Mouse (Mus musculus) neural tube, embryonic 13.5 days (tissue): ENCODE data around the gene Sipa1l1. TPM values are rescaled to one million over a fixed set of nuclear protein-coding genes. Genes with fewer than 3 reads are reported as not detected.

Experiments used
- ATAC-seq: fragments of 200-750 bp; cut with Nextera tagmentation; 2 replicates; pipeline ENCODE4 v1.8.0; 2017; ENCODE audit warnings: low read depth, mild to moderate bottlenecking, moderate TSS enrichment, moderate library complexity
- H3K27ac ChIP-seq: fragments of 300-500 bp; sonication (generic); replicated peaks from 2 replicates; pipeline ENCODE4 v1.5.1; 2015; ENCODE audit warnings: moderate library complexity, mild to moderate bottlenecking, inconsistent platforms
- H3K27me3 ChIP-seq: fragments of 300-500 bp; sonication (generic); 2 replicates; pipeline ENCODE4 v1.6.1; 2015; ENCODE audit warnings: mild to moderate bottlenecking, inconsistent platforms
- H3K36me3 ChIP-seq: fragments of 300-500 bp; sonication (generic); 2 replicates; pipeline ENCODE4 v1.6.1; 2015; ENCODE audit warnings: mild to moderate bottlenecking, inconsistent platforms
- H3K4me1 ChIP-seq: fragments of 300-500 bp; sonication (generic); replicated peaks from 2 replicates; pipeline ENCODE4 v1.6.1; 2015; ENCODE audit warnings: inconsistent platforms
- H3K4me2 ChIP-seq: fragments of 300-500 bp; sonication (generic); 2 replicates; pipeline ENCODE4 v1.6.1; 2015; ENCODE audit warnings: inconsistent platforms, mild to moderate bottlenecking, moderate library complexity
- H3K4me3 ChIP-seq: fragments of 300-500 bp; sonication (generic); 2 replicates; pipeline ENCODE4 v1.5.1; 2015; ENCODE audit warnings: mild to moderate bottlenecking, inconsistent platforms
- H3K9ac ChIP-seq: fragments of 300-500 bp; sonication (generic); 2 replicates; pipeline ENCODE4 v1.6.1; 2015; ENCODE audit warnings: moderate library complexity, mild to moderate bottlenecking, inconsistent platforms
- H3K9me3 ChIP-seq: fragments of 300-500 bp; sonication (generic); 2 replicates; pipeline ENCODE4 v1.6.1; 2016; ENCODE audit warnings: inconsistent platforms
- WGBS: fragments of 180-500 bp; shearing (Covaris S2); methylation state at CpG from one replicate; pipeline ENCODE4 v1.1.7; 2015; 5-methylcytosine and 5-hydroxymethylcytosine counted together
- polyA plus RNA-seq: library from polyadenylated mRNA; unstranded; fragments of >200 nt; fragmentation: Nextera tagmentation; extraction: Ambion mirVana; gene quantifications from 2 replicates; pipeline ENCODE4 v1.2.1, GENCODE M21; 2015

The Sipa1l1 gene
- polyA plus RNA-seq, 1 experiment from 2014 or later: 11.6 TPM

DNA sequence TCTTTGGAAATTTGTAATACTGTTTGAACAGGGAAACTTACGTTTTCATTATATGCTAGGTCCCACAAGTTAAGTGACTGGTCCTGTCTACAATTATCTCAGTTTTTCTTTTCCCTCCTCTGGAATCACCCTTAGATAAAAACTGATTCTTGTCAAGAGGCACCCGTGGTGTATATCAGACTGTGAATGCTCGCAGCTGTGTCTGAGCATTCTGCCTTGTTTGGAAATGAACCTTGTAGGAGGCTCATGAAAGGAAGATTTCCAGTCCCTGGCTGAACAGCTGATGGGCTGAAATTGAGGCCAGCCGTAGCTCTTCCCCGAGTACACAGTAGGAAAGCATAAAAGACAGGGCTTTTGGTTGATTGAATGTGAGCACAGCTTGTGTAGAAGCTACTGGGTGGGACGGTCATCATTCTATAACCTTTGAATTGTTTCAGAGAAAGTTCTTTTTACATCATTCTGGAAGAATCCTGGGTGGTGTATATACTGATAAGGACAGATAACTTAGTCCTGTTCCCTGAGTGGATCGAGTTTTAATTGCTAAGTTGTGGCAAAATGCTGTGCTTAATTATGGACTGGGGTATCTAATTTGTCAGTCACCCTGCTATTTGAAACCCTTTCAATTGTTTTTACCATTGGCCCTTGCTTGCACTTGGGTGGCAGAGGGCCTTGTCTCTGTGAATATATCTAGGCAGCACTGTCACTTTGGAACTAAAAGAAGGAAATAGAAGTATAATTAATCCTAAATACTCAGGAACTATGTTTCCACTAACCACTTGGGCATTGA, 240.8 kb downstream of the Sipa1l1 start:
- Histone ChIP-seq H3K36me3 (no peaks in the 10 kb centered on the region), H3K4me2 (no peak overlapping the region), H3K9me3 (no peaks in the 10 kb centered on the region), H3K4me3 (no peak overlapping the region), H3K4me1 (peaks cover 11% of the 10 kb centered on the region), H3K9ac (no peak overlapping the region), H3K27ac (no peak overlapping the region), H3K27me3 (no peaks in the 10 kb centered on the region)
- 69% methylated on average over 7 of the region's 7 CpGs for WGBS
- no peak for ATAC-seq

DNA sequence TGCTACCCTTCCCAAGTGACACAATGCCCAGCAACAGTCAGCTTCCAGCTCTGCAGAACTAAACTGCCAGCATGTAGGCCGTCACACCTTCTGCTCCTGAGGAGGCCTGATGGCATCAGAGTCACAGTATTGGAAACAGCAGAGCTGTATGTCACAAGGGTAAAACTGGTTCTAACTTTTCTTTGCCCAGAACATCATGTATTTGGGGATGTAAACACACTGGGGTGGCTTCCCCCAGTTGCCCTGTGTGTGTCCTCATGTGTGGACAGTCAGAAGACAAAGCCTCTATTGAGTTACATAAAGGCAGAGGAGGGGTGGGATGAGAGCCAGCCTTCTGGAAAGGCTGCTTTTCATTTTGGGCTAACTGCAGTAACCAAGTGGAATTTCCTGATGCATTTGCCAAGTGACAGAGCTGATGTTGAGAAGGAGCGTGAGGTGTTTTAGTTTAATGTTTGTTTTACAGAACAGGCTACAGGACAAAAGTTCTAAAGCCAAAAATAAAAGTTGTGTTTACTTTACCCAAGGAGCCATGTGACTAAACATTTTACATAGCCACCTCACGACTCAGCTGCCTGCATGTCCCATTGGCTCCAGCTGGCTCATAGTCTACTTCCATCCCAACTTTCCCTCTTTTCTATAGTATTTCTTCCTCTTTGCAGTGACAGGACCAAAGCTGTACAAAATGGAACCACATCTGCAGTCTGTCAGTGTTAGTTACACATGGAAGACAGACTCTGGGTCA, 243.3 kb downstream of the Sipa1l1 start:
- peak; percentile 40; the same call in 1 of the 2 replicates for ATAC-seq
- H3K27me3 ChIP-seq: no peaks in the 10 kb centered on the region
- H3K4me2 ChIP-seq: no peak overlapping the region
- no peak overlapping the region for H3K4me3 ChIP-seq
- no peak overlapping the region for H3K9ac ChIP-seq
- 72% methylated on average over 3 of the region's 3 CpGs for WGBS
- H3K9me3 ChIP-seq: no peaks in the 10 kb centered on the region
- peak overlapping the region; percentile 61 for H3K27ac ChIP-seq
- peaks cover 11% of the 10 kb centered on the region for H3K4me1 ChIP-seq
- peaks cover 9% of the 10 kb centered on the region for H3K36me3 ChIP-seq

DNA sequence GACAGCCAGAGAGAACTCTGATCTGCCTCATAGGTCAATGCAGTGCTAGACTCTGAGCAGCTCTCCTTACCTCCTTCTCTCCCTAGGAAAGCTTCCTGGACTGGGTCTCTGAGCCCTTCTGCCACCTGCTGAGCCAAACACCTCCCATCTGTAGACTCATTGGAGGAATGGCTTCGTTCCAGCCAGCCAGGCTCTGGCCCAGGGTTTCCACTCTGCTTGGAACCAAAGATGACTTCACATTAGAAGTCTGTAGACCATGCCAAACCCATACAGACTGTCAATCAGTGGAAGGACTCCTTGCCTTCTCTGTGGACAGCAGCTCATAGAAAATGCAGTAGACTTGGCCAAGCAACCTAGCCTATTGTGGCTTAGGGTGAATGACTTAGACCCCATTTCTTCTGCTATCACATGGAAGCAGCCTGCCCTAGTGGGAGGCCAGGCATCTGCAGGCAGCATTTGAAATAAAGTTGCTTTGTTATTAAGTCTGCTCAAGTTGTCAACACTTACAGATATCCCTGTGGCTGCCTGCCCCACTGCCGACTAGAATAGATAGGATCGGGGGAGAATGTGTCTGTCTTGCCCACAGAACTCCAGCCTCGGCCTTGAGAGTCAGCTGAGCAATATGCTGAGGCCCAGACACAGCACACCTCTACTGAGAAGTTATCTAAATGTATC, 246.7 kb downstream of the Sipa1l1 start:
- 87% methylated on average over 4 of the region's 4 CpGs for WGBS
- no peak overlapping the region for H3K27ac ChIP-seq
- peaks cover 11% of the 10 kb centered on the region for H3K4me1 ChIP-seq
- peaks cover 11% of the 10 kb centered on the region for H3K36me3 ChIP-seq
- no peaks in the 10 kb centered on the region for H3K27me3 ChIP-seq
- no peak overlapping the region for H3K9ac ChIP-seq
- ATAC-seq: no peak
- H3K4me3 ChIP-seq: no peak overlapping the region
- no peak overlapping the region for H3K4me2 ChIP-seq
- no peaks in the 10 kb centered on the region for H3K9me3 ChIP-seq

DNA sequence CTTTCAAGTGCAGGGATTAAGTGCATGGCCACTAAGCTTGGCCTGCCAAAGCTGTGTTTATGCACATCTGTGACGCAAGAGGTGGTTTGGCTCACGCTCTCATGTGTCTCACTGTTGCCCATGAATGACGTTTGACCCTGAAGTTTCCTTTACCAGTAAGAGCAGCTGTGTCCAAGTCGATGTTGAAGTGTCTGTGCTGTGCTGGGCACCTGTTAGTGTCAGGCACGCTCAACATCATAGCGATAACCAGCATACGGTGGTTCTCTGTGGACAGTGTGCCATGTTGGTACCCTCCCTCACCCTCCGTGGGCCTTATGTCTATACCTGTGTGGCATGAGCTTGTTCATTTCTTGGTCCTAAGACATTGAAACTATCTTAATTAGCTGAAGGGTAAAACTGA, 249.9 kb downstream of the Sipa1l1 start:
- 95% methylated on average over 8 of the region's 8 CpGs for WGBS
- peaks cover 25% of the 10 kb centered on the region for H3K36me3 ChIP-seq
- H3K4me2 ChIP-seq: no peak overlapping the region
- no peaks in the 10 kb centered on the region for H3K9me3 ChIP-seq
- H3K4me3 ChIP-seq: no peak overlapping the region
- H3K9ac ChIP-seq: no peak overlapping the region
- no peaks in the 10 kb centered on the region for H3K4me1 ChIP-seq
- H3K27ac ChIP-seq: no peak overlapping the region
- no peaks in the 10 kb centered on the region for H3K27me3 ChIP-seq
- no peak for ATAC-seq

DNA sequence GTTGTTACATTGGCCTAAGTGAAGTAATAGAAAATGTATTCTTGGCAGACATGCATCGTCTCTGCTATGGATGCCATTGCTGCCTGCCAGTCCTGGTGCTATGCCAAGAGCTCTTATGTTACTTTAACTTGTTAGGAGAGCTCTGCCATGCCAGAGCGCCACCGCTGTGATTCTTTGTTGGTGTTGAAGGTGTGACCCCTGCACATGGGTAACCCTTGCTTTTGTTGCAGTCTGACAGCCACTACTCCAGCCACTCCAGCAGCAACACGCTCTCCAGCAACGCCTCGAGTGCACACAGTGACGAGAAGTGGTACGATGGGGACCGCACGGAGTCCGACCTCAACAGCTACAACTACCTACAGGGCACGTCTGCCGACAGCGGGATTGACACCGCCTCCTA, 255.7 kb downstream of the Sipa1l1 start:
- Histone ChIP-seq H3K27ac (no peak overlapping the region), H3K9me3 (no peaks in the 10 kb centered on the region), H3K9ac (no peak overlapping the region), H3K4me2 (no peak overlapping the region), H3K36me3 (peaks cover 30% of the 10 kb centered on the region), H3K4me3 (no peak overlapping the region), H3K4me1 (no peaks in the 10 kb centered on the region), H3K27me3 (no peaks in the 10 kb centered on the region)
- no peak for ATAC-seq
- 96% methylated on average over 15 of the region's 15 CpGs for WGBS

DNA sequence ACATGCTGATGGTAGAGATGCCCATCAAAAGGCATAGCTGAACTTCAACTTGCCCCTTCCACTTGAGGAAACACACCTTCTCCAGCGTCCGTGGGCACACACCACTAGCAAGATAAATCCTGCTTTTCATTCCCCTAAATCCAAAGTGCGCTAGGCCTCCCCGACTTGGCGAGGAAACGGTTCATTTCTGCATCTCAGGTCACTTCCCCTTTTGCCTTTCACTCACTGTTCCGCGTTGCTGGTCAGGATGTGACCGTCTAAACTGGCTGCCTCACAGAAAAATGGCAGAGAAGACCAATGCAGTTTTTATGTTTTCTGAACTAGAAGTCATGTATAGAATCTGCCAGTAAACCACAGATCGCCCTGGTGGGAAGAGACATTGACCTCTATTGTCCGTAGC, 256.7 kb downstream of the Sipa1l1 start:
- Histone ChIP-seq H3K27ac (no peak overlapping the region), H3K4me2 (no peak overlapping the region), H3K36me3 (peaks cover 30% of the 10 kb centered on the region), H3K4me1 (no peaks in the 10 kb centered on the region), H3K9me3 (no peaks in the 10 kb centered on the region), H3K4me3 (no peak overlapping the region), H3K27me3 (no peaks in the 10 kb centered on the region), H3K9ac (no peak overlapping the region)
- no peak for ATAC-seq
- WGBS: 91% methylated on average over 11 of the region's 11 CpGs

DNA sequence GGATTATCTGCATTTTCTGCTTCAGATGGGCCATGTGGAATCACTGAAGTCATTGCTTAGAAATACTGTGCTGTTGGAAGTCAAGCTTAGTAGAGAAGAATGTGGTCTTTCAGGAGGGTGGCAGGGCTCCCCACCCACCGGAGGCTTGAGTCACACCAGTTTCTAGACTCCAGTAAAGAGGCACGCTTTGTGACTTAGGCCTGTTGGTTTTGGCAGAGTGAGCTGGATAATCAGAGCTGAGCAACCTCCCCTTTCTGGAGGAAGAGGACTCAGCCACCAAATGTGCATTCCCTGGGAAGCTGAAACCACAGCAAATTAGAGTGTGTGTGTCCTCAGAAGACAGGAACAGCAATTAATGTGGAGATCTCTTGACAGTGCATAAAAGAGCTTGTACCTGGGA, 258.3 kb downstream of the Sipa1l1 start:
- H3K9me3 ChIP-seq: no peaks in the 10 kb centered on the region
- H3K36me3 ChIP-seq: peaks cover 30% of the 10 kb centered on the region
- no peak overlapping the region for H3K9ac ChIP-seq
- no peak overlapping the region for H3K4me3 ChIP-seq
- no peak overlapping the region for H3K4me2 ChIP-seq
- no peaks in the 10 kb centered on the region for H3K27me3 ChIP-seq
- ATAC-seq: no peak
- no peak overlapping the region for H3K27ac ChIP-seq
- WGBS: 85% methylated on average over 2 of the region's 2 CpGs
- H3K4me1 ChIP-seq: no peaks in the 10 kb centered on the region

DNA sequence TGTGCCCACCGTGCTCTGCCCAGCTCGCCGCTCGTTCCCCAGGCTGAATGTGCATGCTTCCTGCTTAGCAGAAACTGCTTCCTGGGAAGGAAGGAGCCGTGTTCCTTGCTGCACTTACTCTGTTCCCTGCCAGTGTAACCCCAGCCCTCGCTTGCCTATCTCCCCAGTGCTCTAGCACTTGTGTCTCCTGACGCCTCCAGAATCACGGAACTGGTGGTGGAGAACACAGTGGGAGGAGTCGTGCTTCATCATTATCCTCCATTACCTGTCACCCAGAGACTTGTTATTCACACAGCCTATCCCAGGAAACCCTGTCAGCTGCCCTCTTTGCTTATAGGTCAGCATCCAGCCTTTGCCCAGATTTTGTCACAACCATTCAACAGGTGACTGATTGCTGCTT, 259.3 kb downstream of the Sipa1l1 start:
- Histone ChIP-seq H3K27me3 (no peaks in the 10 kb centered on the region), H3K27ac (no peak overlapping the region), H3K4me3 (no peak overlapping the region), H3K4me1 (no peaks in the 10 kb centered on the region), H3K9me3 (no peaks in the 10 kb centered on the region), H3K36me3 (peaks cover 21% of the 10 kb centered on the region), H3K4me2 (no peak overlapping the region), H3K9ac (no peak overlapping the region)
- no peak for ATAC-seq
- 87% methylated on average over 9 of the region's 9 CpGs for WGBS

DNA sequence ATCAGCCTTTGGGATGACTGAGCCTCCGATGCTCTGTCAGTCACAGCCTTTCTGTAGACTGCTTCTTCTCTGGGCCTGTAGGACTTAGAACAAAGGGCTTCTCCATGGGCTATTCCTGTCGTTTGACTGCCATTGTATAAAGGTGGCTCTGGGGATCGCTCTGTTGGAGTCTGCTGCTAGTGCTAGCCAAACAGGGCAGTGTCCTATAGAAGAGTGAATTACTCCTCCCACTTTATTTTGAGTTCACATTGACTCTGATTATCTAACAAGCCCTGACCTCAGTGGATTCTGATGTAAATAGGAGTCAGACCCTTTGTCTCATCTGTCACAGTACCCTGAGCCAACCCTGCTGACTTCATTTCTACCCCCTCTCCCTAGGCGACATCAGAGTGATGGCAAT, 264.2 kb downstream of the Sipa1l1 start:
- no peaks in the 10 kb centered on the region for H3K4me1 ChIP-seq
- H3K27ac ChIP-seq: no peak overlapping the region
- no peak overlapping the region for H3K4me3 ChIP-seq
- H3K36me3 ChIP-seq: peaks cover 14% of the 10 kb centered on the region; the same call in 1 of the 2 replicates
- H3K9ac ChIP-seq: no peak overlapping the region
- no peaks in the 10 kb centered on the region for H3K9me3 ChIP-seq
- WGBS: 25% methylated on average over 4 of the region's 4 CpGs
- no peaks in the 10 kb centered on the region for H3K27me3 ChIP-seq
- no peak overlapping the region for H3K4me2 ChIP-seq
- no peak for ATAC-seq

DNA sequence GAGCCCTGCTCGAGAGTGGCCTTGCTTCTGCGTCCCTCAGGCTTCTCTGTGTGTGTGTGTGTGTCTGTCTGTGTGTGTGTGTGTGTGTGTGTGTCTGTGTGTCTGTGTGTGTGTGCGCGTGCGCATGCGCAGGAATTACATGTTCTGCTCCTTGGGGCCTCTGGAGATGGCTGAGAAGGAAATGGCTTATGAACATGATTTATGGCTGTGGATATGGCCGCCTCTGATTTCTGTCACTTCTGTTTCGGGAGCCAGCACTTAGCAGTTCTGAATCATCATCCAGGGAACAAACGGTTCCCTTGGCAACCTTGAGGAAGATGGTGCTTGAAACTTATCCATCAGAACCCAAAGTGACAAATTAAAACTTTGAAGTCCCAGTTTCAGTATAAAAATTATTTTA, 265.5 kb downstream of the Sipa1l1 start:
- Histone ChIP-seq H3K27ac (no peak overlapping the region), H3K9me3 (no peaks in the 10 kb centered on the region), H3K4me2 (no peak overlapping the region), H3K9ac (no peak overlapping the region), H3K4me3 (no peak overlapping the region), H3K36me3 (peaks cover 24% of the 10 kb centered on the region; the same call in 1 of the 2 replicates), H3K27me3 (no peaks in the 10 kb centered on the region), H3K4me1 (no peaks in the 10 kb centered on the region)
- ATAC-seq: no peak
- 78% methylated on average over 9 of the region's 9 CpGs for WGBS

DNA sequence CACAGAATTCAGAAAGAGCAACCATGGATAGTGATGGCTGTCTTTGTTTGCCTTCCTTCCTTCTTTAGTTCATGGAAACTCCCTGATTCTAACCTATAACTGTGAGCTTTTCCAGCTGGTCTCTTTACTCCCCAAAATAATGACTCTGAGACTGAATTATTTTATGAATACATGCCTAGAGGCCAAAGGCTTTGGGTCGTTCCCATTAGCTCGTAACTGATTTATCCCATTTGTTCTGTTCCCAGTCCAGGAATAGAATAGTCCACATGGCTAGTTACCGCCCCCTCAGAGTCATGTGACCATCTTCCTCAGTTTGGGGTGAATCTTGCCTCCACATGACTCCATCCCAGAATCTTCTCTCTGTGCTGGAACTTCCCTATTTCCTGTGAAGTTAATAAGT, 272.4 kb downstream of the Sipa1l1 start:
- Histone ChIP-seq H3K9ac (no peak overlapping the region), H3K27me3 (no peaks in the 10 kb centered on the region), H3K27ac (no peak overlapping the region), H3K9me3 (no peaks in the 10 kb centered on the region), H3K4me3 (no peak overlapping the region), H3K36me3 (peaks cover 37% of the 10 kb centered on the region), H3K4me1 (no peaks in the 10 kb centered on the region), H3K4me2 (no peak overlapping the region)
- WGBS: 93% methylated on average over 3 of the region's 3 CpGs
- no peak for ATAC-seq

DNA sequence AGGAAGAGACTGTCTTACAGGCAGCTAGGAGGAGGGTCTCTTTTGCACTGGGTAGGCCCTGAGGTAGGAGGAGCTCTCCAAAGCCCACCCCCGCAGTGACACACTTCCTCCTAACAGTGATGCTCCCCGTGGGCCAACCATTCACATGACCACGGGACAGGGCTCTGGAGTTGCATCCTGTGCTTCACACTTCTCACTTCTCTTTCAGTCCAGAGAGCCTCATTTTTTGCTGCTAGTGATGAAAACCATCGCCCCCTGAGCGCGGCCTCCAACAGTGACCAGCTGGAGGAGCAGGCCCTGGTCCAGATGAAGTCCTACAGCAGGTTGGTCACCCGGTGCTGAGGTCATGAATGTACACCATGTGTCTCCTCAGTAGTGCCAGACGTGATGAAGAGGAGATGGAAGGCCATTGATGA, 277.5 kb downstream of the Sipa1l1 start:
- Histone ChIP-seq H3K9me3 (no peaks in the 10 kb centered on the region), H3K27ac (no peak overlapping the region), H3K27me3 (no peaks in the 10 kb centered on the region), H3K9ac (no peak overlapping the region), H3K36me3 (peaks cover 19% of the 10 kb centered on the region), H3K4me3 (no peak overlapping the region), H3K4me1 (no peaks in the 10 kb centered on the region), H3K4me2 (no peak overlapping the region)
- no peak for ATAC-seq
- 92% methylated on average over 8 of the region's 8 CpGs for WGBS
